Mouse (Mus musculus): ENCODE data around the gene Slc7a11.
"Not testable (repeated sequence)": the region's sequence is repeated elsewhere in the genome, so short reads cannot be mapped to it uniquely, and the experiment has no call there.

Slc7a11 gene

DNA sequence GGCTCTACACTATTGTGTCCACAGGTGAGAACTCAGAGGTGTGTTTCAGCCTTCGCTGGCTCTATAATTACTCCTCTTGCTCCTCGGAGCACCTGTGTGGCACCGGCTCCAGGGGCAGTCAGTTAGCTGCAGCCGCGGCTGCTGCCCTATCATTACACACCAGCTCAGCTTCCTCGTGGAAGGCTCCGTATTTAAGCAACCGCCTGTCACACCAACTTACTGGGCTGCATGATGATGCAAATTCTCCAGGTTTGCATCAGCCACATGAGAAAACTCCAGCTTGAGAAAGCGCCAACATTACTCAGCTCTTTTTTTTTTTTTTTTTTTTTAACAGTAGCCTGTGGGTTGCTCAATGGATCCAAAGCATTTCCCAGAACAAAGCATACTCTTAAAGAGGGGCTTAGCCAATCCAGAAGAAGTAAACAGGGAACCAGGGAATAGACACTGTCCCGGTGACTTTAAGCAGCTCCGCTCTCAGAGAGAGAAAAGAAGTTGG, at the start of gene Slc7a11:
Slc7a11 (minus strand) TSS at position 194 of the 496 bp plus-strand sequence.
- DNase-seq, result peak; percentile 21

DNA sequence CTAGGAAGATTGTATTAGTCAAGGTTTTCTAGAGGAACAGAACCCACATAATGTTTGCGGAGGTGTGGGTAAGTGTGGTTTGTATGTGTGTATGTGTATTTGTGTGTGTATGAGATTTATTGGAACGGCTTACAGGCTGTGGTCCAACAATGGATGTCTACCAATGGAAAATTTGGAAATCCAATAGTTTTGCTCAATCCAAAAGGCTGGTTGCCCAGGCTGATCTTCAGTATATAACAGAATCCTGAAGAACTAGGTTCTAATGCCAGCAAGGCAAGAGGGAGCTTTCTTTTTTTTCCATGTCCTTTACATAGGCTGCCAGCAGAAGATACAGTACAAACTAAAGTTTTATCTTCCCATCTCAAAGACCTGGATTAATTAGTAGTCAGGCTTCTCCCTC, 48.3 kb upstream of the Slc7a11 start:
- DNase-seq, result no peak

DNA sequence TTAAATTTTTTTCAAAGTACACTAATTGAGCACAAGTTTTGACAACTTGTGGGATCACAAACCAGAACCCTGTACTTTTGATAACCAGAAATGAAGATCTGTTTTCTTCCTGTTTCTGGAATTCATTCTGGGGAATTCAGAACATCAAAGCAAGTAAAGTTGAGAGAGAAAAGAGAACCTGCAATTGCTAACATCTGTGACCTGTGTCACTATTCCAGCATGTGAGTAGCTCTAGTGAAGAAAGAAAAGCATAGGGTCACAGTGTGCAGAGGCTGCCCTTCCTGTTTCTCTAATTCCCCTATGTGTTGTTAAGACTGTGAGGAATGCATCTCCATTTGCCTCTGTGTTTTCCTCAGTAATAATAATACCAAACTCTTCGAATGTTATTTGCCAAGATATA, 40.7 kb upstream of the Slc7a11 start:
- no peak for DNase-seq

DNA sequence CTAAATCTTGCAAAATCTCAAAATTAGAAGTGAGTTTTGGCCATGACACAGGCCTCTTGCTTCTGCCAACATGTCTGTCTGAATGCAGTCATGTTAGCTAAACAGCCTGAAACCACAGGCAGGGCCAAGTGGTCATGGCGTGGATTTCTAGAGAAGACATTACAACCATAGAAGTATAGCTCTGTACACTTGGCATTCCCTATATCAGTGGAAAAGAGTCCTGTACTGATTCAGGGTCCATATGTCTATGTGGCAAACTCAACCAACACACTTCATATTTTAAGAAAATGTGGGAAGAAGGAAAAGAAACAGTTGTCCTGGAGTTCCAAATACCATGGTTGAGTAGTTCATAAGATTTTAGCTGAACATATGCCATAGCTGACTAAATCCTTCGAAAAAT, 18.8 kb upstream of the Slc7a11 start:
- no peak for DNase-seq

DNA sequence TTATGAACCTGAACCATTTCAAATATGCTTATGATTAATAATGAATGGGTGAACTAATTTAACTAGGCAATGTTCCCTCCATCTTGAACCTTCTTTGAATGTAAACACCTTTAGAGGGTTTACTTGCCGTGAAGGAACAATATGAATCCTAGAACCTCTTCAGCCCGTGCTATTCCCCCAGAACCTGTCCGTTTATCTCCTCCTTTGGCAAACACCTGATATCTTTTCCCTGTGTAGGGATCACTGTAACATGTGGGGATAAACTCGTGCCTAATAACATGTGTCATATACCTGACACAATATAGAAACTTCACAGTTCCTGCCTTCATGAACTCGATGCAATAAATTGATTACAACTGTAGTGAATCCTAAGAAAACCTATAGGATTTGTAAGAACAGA, 13.7 kb upstream of the Slc7a11 start:
- DNase-seq, result no peak

DNA sequence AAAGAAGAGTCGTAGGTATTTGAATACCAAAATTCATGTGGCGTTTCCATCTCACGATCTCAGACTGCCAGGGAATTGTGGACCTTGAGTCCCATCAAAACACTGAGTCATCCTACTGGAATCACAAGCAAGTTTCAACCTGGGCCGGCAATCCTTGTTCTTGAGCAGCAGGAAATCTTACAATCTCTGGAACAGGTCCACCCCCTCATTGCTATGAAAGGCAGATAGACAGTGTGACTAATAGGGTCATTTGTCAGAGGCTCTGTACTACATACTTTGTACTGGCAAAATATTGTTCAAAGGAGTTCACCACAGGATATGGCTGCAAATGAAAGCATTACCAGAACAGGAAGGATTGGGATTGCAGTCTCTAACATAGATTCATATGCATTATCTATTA, 13.2 kb upstream of the Slc7a11 start:
- DNase-seq, result no peak

DNA sequence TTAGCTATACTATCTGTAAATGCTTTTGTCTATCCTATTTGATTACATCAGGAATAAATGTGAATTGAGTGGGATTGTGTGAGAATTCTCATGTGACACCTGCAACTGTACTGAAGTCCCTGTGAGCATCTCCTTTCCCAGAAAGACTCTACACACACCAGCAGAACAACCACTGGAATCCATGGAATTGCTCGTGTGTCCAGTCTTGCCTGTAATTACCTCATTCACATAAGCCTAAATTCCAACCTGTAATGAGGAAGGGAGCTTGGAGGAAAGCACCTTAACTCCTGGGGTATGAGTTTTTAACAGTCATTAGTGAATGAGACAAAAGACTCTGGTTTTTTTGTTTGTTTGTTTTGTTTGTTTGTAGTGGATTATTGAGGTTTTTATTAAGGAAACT, 12.6 kb upstream of the Slc7a11 start:
- no peak for DNase-seq

DNA sequence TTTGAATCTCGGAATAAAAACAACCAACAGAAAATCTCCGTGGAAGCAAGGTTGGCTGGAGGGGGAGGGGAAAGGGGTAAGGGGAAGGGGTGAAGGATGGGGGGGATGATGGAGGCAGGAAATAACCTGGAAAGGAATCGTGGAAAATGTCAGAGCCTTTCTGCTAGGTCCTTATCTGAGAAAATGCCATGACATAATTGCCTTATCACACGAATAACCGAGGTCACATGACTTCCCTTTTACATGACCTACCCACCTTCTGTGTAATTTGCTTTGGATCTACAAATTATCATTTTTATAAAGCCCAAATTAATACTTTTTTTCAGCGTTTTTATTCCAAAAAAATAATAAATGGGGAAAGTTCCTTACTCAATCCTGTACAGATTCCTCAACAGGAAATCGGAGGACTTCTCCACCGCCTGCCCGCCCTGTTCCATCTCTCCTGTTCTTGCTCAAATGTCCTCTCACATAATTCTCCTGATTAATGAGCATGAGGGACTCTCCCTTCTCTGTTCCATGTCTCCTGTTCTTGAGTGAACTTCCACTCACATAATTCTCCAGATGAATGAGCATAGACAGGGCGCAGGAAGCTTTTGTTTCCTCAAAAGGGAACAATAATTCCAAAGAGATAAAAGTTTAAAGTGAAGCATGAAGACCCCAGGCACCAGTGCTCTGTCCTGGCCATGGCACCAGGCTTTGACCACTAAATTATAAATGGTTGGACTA, 1.8 kb upstream of the Slc7a11 start:
- DNase-seq, result no peak

DNA sequence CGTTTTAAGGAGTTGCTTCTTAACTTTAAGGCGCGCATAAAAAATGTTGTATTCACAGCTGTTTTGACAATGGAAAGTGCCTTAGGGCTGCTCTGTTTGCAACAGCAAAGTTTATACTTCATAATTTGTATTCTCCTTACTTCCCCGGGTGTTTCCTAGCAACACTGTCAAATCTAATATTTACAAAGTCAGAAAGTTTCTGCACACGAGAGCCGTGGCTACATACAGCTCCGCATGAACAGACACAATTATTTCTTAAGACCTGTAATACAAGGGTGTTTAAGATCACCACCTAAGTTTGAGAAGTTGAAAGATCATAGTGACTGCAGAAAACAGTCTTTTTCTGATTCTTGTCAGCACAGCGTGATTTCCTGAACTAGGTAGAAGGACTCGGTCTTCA, 528 bp upstream of the Slc7a11 start:
- DNase-seq, result no peak

DNA sequence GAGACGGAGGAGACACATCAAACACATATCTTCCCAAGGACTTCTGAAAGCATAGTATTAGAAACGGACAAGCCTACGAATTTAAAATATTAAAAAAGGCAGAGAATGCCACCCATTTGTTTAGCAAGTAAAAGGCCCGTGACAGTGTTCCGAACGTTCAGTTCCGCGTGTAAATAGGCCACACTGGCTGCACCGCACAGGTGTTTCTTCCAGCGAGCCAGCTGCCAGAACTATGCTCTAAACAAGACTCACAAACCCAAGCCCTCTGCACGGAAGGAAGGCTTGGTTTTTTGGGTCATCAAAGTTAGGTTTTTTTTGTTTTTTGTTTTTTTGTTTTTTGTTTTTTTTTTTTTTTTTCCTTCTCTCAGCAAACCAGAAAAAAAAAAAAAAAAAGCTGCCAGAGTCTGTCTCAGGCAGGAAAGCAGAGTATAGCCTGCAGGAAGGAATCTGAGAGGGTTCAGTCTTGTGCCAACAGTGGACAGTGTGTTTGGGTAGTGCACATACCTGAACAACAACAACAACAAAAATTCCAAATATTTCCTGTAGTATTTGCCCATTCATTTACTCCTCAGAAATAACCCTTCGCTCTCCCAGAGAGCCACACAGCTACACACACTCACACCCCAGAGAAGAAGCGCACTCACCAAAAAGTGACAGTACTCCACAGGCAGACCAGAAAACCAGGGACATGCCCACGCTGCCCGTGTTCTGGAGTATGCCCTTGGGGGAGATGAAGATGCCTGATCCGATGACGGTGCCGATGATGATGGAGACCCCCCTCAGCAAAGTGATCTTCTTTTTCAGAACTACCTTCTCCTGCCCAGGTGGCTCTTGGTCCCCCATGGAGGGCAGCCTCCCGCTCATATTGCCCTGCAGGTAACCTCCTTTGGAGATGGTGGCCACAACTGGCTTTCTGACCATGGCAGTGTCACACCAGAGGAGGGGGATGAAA, 797 bp downstream of the Slc7a11 start:
- no peak for DNase-seq

DNA sequence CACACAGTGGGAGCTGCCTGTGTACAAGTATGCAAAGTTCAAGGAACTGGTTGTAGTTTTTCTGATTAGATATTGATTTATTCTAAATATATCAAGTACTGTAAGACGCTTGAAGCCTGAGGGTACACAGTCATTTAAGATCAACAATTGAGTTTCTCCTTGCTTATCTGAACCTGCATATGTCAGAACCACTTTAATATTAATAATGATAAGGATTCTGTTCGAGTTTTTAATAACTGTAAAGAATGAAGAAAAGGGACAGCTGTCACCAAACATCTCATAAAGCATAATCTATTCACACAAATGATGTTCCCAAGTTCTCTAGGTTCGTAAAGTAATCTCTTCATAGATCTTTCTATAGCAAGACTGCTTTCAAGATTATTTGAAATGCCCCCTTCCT, 2.1 kb downstream of the Slc7a11 start:
- DNase-seq, result no peak

DNA sequence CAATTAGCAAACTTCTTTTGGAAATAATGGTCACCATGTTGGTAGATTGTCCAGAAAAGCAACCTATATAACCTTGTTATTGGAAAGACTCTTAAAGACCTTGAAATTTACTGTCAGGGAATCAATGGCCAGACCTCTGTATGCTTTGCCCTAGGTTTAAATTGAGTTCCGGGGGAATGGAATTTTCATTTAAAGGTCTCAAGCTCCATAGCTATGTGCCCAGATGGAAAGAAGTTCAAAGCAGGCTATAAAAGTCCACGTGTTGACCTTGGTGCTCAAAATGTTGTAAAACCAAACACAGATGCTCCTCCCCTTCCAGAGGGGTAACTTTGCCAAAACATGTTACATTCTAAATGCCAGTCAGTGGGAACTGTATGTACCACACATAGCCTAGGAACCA, 3.0 kb downstream of the Slc7a11 start:
- DNase-seq, result no peak

DNA sequence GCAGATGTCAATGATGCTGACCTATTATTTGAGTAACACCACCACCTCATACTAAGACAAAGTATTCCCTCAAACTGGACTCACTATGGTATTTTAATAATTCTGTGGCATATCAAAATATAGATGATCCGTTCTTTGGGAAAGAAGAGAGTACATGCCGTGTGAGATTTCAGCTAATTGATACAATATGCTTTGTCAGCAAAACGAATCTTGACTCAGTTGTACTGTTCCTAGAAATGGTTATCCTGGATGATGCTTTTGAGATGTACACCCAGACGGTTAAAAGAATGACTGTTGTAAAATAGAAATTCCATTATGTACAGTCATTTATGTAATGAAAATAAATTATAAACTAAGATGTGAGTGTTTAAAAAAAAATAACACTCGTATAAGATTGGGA, 4.0 kb downstream of the Slc7a11 start:
- DNase-seq, result no peak

DNA sequence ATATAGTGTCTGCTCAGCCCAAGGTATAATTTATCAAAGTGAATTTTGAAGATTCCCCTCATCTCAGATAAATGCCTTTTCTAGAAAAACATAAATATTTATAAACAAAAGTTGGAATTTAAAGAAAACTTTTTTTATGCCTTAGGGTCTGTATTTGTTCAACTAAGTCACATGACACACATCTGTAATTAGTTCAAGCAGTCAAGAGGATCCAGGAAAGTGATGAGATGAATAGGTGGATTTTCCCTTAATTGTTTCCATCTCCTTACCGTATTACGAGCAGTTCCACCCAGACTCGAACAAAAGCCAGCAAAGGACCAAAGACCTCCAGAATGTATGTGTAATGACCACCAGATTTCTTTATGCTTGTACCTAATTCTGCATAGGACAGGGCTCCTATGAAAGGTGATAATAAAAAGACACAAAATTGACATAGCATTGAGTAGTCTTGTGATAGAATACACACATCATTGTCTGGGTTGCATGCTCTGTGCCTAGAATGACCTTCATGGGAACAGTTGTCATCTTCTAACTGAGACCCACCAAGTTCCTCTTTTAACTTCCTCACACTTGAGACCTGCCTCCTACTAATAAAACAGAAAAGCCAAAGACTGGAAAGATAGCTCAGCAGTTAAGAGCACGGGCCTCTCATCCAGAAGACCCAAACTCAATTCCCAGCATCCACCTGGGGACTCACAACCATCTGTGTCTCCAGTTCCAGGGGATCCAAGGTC, 4.7 kb downstream of the Slc7a11 start:
- DNase-seq, result no peak

DNA sequence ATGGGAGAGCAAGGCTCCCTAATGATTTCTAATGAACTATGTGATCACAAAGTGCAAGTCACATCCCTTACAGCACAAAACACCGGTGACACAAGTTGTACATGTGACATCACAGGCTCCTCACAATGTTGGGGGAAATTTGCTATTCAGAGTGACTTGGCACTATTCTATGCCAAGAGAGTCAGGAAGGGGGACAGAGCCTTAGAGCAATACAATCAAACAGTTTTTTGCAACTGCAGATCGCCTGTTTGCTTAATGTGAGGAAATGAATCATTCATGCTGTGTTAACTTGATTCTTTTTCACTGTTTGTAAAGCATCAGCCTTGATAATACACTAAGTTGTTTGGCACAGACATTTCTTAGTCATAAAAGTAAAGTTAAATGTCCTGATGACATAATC, 5.3 kb downstream of the Slc7a11 start:
- DNase-seq, result not testable (repeated sequence)

DNA sequence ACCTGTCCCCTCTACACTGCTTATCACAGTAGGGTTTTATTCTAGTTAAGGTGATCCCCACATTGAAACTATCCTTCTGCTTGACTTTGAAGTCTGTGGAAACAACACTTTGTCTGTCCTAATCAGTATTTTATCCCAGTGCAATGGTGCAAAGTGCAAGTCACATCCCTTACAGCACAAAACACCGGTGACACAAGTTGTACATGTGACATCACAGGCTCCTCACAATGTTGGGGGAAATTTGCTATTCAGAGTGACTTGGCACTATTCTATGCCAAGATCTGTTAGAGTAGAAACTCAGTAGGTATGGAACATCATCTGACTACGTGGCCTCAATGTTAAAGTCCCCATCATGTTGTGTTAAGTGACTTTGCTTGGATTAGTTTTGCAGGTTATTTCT, 7.0 kb downstream of the Slc7a11 start:
- DNase-seq, result not testable (repeated sequence)

DNA sequence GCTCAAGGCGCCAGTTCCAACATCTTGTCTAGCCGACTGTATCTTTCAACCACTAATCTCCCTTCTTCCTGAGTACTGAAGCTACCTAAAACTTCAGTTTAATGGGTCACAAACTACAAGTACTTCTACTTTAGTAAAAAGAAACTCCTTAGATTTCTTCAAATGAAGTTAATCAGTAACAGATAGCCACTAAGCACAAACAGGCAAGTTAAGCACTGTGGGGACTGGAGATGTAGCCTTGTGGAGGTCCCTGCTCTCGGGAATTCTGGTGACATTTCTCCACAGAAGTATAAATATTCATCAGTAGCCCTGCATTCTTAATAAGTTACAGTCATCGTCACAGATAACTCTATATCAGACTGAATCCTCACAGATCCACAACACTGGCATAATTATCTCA, 9.6 kb downstream of the Slc7a11 start:
- DNase-seq, result no peak

DNA sequence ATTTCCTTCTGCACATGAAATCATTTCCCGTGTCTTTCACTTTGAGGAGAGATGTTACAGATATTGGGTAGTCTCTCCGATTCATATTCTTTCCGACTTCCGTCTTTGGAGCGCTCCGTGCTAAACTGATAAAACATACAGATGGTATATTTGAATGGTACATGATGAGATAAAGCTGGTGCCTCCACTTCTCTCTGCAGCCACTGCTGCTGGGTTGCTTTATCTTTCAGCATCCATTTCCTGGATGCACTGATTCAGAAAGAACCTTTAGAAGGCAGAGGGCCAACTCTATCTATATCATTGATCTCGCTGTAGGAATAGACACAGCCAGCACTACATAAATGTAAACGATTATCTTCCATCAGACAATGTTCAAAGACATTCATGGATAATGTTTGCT, 12.6 kb downstream of the Slc7a11 start:
- DNase-seq, result no peak

DNA sequence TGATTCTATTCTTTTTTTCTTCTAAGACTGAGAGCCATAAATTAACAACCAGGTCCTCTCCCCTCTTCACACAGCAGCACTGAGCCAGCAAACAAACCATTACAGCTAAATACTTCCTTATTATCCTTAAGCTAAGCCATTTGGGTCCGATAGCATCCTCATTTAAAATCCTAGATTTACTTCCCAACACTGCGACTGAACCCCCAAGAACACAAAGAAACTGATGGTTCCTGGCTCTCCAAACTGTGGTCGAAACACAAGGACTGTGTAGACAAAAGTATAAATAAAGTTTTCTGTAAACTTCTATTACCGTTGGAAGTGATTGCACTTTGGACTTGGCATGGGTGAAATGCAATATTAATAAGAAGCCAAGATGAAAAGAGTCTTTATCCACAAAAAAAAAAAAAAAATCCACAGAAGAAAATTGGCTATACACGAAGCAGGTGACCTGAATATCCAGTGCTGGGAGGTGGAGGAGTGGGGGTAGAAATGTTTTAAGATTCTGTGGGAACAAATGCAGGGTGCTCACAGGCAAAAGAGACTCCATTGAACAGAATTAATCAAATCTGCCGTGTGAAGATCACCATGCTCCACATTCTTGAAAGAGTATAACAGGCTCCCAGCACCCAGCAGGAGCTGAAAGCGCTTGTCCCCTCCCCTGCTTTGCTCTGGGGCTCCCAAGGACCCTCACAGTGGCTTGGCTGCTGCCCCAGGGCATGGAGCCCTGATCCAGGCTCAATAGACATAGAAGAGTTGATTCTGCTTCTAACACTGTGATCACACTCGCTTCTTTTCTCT, 21.7 kb downstream of the Slc7a11 start:
- DNase-seq, result no peak

DNA sequence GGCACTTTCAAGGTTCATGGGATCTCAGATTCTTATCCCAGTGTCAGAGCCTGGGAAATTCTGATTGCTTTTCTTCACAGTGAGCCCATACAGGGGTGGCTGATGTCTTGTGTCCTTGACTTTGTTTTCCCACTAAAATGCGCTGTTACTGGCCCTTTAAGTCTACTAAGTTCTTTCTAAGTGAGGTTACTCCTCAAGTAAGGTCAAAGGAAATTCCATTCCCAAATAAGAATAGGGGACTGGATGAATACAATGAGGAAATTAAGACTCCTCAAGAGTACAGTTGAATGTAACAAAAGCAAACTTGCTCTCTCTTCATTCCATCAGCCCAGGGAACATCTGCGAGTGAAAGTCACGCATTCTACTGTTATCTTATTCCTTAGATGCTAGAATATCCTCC, 24.3 kb downstream of the Slc7a11 start:
- no peak for DNase-seq

DNA sequence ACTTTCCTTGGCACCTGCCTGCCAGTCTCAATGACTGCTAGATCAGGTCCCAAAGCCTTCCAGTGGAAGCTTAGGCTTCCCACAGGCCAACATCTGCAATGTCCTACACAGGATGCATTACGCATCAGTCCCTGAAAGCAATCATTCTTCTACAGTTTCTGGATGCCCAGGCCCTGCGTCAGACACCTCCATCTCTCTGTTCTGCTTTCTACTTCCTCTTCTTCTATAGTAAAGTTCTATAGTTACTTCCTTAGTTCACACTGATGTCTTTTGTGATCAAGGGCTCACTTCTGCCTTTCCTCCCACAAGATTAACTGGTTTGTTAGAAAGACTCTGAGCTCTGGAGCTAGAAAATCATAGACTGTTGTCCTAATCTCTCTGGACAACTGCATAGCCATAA, 36.6 kb downstream of the Slc7a11 start:
- DNase-seq, result no peak

DNA sequence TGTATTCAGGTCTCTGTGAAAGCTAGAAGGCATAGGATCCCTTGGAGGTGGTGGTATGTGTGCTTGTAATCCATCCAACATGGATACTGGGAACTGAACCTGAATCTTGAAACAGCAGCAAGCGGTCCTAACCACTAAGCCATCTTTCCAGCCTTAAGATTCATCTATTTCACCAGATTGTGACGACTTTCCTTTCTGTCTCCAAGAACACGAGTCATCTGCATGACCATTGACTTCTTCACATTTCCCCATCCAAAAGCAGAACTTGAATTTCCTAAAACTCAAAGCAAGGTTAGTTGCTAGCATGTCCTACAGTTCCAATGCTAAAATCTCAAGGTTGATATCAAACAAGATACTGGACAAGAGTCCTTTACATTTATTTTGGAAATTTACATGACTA, 37.5 kb downstream of the Slc7a11 start:
- no peak for DNase-seq

DNA sequence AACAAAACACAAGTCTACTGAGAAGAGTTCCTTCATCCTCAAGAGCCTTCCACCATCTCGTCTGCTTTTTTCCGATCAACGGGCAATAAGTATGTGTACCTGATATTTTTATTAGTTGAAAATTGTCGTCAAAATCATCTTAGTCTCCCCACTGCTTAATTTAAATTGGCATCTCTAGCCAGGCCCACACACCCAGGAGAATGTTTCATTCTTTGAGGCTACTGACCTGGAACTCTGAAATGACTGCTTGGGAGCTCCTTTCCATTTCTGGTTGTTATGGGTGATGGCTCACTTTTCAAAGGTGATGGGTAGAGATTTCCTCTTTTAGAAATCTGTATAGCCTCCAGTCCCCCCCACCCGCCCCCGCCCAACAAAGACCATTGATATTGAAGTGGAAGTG, 54.6 kb downstream of the Slc7a11 start:
- DNase-seq, result no peak

Data from lung, postnatal 10 days (tissue).